Mouse (Mus musculus): ENCODE results near the gene Ly6g6f.

Ly6g6f gene

DNA sequence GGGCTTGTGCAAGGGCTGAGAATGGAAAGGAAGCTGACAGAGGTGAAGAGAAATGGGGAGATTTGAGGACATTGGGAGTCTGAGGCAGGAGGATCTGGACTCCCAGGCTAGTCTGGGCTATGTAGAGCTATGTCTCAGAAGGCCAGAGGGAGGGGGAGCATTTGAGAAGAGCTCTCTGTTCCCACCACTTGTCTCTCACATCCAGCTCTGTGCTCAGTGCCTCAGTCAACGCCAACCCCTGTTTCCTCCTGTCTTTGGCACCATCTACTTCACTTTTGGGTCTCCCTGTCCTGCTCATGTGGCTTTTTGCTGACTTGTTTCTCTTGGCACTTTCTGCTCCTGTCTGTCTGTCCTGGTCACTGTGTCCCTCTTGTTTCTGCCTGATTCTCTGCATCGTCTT, 8.1 kb downstream of the Ly6g6f start:
- no peak for DNase-seq

DNA sequence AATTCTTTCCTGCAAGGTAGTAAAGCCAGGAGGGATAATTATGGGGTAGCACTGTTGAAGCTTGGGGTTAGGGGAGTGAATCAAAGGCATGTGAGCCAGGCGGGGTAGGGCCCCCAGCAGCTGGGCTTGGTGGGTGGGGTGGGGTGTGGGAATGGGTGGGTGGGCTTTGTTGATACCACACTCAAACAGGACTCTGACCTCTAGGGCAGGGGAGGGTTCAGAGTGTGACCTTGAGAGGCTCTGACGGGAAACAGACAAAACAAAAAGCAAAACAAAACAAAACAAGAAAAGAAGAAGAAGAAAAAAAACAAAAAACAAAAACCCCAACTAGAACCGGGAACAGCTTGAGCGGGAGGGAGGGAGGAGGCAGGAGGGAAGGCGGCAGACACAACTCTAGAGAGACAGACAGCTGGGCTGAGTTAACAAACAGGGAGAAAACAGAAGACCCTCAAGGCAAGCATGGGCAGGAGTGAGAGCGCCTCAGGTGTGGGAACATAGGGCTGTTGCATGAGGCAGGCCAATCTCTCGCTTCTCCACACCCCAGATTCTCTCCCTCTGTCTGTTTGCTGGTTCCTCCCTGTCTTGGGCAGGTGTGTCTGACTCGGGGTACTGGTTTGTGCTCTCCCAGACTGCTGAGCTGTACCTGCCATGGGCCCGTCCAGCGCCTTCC, 8.8 kb downstream of the Ly6g6f start, which contains the start of gene Ly6g6e:
Gene Ly6g6e (plus strand): TSS at position 396 of the 670 bp plus-strand sequence.
- DNase-seq: no peak

DNA sequence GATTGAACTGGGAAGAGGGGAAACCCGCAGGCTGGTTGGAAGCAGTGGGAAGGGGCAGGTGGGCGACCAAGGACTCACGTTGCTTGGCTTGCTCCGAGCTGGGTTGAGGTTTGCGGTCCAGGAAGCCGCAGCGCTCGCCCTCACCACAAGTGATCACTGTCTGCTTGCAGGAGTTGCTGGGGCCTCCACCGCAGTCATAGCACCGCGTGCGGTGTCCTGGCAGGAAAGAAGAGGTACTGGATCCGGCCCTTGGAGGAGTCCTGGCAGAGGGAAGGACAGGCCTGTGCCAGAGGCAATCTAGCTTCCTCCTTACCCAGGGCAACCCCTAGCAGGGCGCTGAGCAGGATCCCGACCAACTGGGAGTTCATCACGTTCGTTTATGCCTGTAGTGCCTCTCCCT, 11.3 kb downstream of the Ly6g6f start:
- no peak for DNase-seq

DNA sequence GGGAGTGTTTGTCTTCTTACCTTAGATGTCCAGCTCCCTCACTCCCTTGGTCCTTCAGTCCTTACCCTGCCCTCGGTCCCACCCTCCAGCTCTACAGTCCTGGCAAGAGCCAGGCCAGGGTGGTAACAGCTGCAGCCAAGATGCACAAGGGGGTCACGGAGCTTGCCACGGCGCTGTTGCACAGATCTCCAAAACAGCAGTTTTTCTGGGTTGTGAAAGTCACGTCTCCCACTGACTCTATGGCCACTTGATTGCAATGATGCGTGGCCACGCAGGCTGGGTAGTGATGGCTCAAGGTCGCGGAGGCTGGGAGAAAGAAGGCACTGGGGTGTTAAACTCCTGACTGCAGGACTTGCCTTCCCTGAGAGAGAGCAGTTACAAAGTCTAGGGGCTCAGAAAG, 14.0 kb downstream of the Ly6g6f start:
- DNase-seq: no peak

DNA sequence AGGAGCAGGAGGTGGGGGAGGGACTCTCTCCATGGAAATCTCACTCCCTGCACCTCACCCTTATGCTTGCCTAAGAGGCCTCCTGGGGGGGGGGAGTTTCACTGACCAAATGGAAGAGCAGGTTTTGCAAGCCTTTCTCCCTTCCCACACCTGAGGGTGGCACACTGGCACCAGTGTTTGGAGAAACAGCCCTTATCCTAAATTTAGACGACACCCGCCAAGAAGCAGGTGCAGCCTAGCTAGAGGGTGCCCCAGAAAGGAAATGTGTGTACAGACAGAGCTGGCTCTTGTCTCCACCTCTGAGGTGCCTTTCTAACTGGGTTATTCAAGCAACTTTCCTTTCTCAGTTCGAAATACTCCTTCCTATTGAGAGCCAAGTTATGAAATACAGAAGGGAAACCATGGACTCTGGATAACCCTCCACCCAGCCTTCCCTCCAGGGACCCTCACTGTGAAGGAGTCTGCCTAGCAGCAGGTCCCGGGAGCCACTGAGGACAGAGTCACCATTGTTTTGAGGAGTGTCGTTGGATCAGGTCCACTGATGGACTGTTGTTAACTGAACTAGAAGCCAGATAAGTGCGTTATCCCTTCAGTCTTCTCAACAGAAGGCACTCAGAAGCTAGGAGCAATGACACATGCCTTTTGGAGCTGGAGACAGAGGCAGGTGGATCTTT, 14.7 kb downstream of the Ly6g6f start:
- no peak for DNase-seq

DNA sequence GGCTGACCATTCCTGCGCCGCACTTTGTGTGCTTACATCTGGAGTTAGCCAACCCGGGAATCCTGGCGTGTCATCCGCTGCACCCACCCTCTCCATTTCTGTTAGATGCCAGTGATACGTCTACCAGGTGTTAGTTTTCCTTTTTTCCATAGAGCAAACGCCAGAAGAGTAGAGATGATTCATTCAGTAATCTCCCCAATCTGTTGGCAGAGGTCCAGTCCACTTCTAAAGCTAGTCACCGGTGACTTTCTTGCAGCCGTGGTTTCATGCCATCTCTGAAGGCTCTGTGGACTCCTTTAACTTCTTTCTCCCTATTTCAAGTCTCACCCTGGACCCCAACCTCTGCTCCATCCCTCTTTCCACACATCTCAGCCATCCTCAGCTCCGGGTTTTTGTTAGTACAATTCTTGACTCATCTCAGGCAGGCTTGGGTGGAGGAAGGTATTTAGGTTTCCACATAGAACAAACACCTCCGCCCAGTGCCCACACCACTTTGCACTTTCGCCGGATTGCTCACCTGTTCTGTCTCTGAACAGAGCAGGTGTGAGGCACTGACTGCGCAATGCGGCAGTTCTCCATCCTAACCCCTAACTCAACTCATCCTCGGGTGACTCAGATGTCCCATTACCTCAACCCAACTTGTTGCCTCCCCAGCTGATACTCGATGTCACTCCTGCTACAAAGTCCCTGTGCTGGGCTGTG, 17.0 kb downstream of the Ly6g6f start:
- no peak for DNase-seq

DNA sequence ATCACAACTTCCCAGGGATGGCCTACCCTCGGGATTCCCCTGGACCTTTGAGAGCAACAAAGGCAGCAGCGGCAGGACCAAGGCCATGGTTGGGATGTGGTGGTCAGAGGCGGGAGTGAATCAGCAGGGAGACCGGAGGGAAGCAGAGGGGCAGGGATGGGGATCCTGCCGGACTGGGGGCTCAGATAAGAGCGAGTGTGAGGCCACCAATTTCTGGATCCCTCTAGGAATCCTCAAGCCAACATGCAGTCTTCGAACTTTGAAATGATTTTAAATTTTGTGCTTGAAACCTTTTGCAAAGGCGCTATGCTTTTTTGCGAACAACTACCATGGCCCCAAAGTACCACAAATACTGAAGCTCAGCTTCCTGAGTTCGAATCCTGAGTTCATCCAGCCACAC, 19.3 kb downstream of the Ly6g6f start, which contains the start of gene Mpig6b:
Gene Mpig6b (minus strand): TSS at position 101 of the 400 bp plus-strand sequence.
- no peak for DNase-seq

DNA sequence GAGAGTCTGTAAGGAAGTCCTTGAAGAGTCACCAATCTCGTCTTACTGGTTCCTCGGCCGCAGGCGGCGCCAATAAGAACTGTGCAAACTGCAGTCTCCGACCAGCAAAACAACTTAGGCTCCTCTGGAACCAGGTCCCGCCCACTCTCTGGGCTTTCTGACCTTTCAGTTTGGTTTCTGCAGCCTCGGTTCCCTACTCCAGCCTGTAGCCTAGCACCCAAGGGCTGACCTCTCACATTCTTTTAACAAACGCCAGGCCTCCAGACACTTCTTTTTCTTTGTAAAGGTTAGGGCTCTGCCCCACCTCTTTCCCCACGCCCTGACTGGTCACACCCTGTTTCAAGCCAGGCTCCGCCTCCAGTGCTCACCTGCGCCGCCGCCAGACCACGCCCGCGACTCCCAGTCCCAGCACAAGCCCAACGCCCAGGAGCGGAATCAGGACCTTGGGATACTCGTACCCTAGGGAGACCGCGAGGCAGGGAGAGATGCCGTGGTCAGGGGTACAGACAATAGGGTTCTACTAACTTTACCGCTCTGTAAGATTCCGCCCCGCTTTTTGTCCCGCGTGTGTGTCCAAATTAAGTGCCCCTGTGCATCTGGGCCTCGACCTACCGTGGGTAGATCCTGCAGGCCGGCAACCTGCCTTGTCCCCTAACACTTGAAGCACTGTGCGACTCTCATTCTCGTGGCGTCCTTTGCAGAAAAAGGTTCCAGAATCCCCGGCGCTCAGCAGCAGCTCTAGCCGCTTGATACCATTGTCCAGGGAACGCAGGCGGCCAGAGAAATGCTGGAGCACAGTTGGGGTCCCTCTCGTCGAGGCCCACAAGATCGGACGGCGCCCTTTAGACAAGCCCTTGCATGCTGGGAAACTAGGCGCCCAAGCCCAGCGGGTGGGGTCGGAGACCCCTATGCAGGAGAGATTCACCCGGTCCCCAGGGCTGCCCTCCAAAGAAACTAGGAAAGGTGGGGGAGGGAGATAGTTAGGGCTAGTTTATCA, 20.2 kb downstream of the Ly6g6f start, which contains the start of gene Ly6g6c:
Gene Ly6g6c (plus strand): TSS at position 438 of the 997 bp plus-strand sequence.
- DNase-seq: peak; percentile 84

DNA sequence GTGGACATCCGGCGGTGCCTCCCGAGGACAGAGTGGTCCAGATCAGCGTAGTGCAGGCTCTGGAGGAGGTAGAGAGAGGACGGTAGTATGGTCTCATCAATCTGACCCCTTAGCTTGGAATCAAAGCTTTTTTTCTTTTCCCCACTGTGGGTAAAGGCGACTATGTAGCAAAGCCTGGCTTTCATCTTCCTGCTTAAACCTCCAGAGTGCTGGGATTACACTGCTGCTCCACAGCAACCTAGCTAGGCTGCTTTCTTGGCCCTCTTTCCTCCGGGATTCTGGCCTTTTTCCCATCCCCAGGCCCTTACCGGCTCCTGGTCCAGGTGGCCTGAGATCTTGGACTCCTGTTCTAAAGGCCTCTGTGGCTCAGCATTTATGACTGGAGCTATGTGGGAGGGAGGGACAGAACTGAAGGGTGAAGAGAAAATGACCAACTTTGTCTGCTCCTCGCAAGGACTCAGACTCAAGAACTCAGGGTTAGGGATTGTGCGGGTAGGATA, 21.0 kb downstream of the Ly6g6f start:
- peak; percentile 20 for DNase-seq

DNA sequence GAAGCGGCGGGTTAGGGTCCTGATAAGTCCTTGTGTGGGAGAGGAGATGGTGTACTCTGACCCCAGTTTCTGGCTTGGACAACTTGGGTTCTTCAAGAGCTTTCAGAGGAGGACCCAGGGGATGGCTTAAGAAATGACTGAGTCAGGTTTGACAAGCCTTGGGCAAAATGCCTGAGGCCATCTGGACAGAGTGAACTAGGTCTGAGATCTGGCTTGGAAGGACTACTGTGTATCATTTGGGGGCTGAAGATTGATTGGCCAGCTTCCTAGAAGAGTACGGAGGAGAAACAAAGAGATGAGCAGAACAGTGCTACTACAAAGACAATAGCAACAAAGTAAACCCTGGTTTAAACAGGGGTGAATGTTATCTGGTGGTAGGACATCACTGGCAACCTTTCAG, 21.9 kb downstream of the Ly6g6f start:
- no peak for DNase-seq

DNA sequence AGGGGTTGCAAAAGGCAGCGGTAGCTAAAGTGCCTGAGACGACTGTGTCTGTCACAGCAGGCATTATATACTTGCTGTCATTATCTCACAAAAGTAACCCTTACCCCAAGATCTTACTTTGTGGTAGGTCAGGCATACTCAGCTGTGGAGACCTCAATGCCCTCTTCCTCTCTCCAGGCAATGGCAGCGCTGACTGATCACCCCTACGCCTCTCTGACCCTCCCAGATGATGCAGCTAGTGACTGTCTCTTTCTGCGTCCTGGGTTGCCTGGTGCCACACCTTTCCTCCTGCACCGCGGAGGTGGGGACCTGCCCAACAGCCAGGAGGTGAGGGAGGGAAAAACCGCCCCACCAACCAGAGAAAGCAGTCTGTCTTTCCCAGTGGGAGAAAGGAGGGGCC, 24.1 kb downstream of the Ly6g6f start:
- no peak for DNase-seq

DNA sequence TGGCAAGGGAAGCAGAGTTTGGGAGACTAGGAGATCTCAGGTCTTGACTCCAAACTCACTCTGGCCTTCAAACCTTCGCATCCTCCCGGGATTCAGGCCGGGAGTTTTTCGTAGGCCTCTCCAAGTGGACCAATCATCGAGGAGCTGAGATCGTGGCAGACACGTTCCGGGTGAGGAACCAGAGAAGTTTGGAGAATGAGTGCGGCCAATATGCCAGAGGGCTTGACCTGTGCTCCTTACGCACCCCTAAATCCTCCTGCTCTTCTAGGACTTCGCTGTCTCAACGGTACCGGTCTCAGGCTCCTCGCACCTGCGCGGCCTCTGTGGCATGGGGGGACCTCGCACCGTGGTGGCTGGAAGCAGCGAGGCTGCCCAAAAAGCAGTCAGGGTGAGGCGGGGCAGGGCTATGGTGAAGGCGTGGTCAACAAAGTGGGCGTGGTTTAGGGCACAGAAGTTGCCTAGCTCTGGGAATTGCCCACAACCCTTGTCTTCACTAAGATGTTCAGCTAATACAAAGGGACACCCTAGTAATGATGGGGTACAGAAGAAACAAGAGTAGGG, 24.6 kb downstream of the Ly6g6f start:
- DNase-seq: peak; percentile 42

DNA sequence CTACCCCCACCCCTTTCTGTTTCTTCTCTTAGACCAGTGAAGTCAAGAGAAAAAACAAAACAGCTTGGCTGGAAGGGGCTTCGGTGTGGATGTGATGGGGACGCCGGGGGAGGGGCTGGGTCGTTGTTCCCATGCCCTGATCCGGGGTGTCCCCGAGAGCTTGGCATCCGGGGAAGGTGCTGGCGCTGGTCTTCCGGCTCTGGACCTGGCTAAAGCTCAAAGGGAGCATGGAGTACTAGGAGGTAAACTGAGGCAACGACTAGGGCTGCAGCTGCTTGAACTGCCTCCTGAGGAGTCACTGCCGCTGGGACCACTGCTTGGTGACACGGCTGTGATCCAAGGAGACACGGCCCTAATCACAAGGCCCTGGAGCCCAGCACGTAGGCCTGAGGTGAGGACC, 25.3 kb downstream of the Ly6g6f start:
- DNase-seq: no peak

DNA sequence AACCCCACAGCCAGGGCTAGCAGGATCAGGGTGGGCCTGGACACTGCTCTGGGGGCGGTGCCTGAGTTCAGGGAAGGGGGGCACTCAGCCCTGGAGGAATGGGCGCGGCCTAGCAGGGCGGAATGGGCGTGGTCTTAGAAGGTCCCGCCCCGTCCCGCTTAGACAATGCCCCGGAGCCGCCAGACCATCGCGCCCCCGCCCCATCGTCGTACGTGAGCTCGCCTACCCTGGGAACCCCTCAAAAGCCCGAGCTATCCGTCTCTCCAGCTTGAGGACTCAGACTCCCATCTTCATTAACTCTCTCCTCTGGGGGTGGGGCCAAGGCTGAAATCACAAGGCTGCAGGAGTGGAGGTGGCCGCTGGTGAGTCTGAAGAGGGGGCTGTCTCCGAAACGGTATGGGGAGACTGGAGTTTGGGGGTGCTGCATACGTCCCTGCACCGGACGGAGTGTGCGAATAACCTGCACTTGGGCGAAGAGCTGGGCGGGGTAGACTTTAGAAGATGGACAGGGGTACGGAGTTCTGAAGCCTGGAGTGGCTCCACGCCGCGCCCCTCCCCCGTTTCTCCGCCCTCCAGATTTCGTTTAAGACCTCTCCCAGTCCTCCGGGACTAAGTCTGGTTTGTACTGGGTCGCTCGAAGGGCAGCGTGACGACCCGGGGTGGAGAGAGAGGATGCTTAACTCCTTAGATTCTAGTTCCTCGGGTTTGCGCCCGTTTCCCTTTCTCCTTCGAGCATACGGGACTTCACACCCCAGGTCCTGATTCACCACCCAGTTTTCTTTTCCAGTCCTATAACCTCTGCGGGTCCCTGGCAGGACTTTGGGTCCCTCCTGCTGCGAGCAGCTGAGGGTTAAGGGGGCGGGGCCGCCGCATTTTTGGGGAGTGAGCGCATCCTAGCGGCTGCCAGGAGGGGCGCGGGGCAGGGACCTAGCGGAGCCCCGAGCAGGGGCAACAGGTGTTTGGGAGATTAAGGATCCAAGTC, 26.2 kb downstream of the Ly6g6f start, which contains the start of gene Ddah2:
Gene Ddah2 (plus strand): TSS at position 125 of the 982 bp plus-strand sequence.
- peak; percentile 95 for DNase-seq

DNA sequence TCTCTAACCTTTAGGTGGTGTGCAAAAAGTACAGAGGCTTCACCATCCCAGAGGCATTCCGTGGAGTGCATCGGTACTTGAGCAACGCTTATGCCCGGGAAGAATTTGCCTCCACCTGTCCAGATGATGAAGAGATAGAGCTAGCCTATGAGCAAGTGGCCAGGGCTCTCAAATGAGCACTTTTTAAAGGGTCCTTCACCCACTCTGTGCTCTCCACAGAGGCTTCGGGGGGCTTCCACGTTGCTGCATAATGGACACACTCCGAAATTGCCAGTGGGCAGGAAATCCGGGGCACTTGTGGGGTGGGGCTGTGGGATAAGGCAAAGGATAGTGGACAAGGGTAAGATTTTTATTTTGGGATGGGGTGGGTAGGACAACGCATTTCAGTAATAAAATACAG, 27.1 kb downstream of the Ly6g6f start:
- DNase-seq: no peak

DNA sequence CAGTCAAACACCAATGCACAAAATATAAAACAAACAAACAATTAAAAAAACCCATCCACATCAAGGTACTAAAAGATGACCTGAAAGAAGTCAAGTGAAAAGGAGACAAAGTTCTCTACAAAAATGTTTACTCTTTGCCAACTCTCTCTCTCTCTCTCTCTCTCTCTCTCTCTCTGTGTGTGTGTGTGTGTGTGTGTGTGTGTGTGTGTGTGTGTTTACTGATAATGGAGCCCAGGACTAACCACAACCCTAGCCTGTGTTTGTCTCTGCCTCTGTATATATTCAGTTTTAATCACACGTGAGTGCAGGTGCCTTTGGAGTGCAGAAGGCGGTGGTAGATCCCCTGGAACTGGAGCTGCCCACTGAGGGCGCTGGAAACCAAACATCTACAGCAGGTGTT, 28.3 kb downstream of the Ly6g6f start:
- DNase-seq: no peak

DNA sequence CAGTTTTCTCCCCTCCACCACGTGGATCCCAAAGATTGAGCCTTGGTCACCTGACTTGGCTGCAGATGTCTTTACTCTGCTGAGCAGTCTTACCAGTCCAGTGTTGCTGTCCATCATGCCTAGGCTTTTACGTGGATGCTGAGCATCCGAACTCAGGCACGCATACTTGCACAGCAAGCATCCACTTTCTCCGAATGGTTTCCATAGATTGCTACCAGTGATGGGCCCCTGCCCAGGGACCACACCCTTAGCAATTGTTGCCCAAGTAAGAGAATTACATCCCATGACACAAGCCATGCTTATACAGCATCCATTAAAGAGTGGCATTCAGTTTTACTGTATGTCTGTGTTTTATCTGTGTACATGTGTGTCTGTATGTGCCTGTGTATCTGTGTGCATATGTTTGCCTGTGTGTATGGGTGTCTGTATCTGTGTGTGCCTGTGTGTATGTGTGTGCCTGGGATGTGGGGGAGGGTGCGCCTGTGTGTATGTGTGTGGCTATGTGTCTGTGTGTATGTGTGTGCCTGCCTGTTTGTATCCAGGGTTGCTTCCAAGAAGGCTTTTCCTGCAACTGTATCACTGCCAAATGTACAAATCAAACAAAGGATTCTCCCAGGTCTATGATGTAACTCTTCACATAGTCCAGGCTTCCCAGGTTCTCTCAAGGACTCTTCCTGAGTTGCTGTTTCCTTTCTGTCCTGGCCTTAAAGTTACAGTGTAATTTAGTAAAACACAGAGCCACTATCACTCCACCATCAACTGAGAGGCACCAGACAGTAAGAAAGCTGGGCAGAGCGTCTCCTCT, 29.5 kb downstream of the Ly6g6f start:
- peak; percentile 44 for DNase-seq

DNA sequence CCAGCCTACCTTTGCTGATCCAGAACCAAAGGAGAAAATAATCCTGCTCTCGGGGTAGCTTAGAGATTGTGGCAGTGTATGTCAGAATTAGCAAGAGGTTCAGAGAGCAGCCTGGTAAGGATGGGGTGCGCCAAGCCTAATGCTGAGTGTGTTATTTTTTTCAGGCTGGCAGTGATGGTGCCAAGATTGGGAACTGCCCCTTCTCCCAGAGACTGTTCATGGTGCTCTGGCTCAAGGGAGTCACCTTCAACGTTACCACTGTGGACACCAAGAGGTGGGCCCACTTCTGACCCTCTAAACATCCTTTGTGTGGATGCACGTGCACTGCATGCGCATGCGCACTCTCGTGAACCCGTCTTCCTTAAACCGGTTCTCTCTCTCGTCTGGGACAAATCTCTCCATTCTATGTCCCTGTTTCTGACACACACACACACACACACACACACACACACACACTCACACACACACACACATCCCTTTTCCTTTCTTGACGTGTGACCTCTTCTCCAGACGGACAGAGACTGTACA, 33.1 kb downstream of the Ly6g6f start:
- no peak for DNase-seq

All from kidney, postnatal 14 days (tissue).